Mouse (Mus musculus): ENCODE measurements at regions not wholly inside any gene's neighbourhood (a gene's known extent, or its start where the extent isn't known, plus 50 kb on each side); places are given as distances from the start of the nearest gene placed in this dataset.

DNA sequence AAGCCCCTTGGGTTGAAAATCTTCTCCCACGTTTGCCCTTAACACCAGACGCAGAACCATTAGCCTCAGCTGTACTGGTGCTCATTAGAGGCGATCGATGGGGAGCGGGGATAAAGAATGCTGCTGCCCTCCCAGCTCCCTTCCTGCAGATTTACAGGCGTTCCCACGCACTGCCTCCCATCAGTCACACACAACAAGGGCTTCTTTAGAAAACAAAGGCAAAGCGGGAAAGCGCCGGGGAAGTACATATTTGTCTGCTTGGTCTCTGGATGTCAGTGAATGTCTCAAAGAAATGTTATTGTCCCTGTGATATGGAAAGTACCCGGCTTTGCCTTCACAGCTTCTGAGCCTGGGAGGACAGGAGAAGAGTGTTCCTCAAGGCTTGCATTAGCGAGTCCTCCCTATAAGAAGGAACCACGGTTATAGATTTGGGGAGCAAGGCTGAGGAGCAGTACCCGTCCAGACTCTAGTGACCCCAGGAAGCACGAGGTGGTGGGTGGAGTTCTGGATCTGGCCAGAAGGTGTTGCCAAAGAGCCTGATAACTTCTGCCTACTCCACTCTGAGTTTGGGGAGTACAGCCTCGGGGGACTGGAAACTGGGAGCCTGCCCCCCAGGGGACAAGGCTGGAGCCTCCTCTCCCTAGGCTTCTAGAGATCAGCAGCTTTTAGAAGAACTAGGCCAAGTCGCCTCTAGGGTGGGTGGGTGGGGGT is 173.0 kb upstream of the Mki67 start:
- DNase-seq, result peak; percentile 52

DNA sequence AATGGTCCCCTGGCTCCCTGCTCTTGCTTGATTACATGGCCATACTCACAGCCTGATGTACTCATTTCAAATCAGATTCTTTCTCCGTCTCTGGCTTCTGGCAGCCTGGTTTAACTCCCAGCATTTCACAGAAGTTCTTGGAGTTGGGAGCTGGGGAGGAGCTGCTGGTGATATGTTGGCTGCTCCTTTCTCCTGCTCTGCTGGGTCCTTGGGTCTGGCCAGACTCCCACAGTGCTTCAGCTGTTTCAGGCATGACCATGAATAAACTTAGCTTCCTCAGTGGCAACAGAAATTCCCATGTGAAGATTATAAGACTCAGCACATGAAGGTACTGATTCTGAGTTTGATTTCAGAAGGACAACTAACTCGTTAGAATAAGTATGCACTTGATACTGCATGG is 182.7 kb upstream of the Mki67 start:
- DNase-seq, result peak; percentile 14

DNA sequence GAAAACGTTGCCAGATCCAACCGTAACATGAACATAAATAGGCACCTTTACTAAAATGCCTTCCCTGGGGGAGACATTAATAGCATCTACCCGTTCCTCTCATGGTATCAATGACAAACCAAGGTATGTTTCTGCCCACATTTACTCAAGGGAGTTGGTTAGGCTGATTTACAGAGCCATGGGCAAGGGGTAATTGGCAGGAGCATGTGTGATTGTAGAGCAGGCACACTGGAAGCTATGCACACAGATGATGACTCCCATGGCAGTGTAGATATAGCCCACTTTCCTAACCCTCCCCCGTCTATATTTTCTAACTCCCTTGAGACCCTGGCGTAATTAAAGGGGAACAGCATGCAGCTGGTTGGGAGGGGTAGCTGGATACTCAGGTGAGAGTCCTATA is 183.6 kb upstream of the Mki67 start:
- no peak for DNase-seq

DNA sequence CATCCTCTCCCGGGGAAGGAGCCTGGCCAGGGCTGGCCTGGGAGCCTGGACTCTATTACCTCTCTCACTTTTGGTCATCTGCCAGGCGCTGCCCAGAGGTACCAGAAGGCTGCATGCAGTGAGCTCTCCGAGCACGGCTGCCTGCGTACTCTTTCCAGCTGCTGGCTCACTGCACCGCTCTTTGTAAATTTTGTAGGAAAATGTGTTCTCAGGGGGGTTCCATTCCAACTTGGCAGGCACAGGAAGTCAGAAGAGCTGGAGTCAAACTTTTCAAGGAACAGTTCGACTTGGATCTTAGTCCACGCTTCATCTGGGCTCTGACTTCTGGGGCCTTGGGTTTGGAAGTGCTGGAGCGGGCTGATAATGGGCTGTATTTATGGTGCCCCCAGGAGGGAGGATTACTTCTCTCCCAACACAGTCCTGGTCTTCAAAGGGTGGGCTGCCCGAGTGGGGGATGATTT is 184.7 kb upstream of the Mki67 start:
- peak; percentile 9 for DNase-seq

DNA sequence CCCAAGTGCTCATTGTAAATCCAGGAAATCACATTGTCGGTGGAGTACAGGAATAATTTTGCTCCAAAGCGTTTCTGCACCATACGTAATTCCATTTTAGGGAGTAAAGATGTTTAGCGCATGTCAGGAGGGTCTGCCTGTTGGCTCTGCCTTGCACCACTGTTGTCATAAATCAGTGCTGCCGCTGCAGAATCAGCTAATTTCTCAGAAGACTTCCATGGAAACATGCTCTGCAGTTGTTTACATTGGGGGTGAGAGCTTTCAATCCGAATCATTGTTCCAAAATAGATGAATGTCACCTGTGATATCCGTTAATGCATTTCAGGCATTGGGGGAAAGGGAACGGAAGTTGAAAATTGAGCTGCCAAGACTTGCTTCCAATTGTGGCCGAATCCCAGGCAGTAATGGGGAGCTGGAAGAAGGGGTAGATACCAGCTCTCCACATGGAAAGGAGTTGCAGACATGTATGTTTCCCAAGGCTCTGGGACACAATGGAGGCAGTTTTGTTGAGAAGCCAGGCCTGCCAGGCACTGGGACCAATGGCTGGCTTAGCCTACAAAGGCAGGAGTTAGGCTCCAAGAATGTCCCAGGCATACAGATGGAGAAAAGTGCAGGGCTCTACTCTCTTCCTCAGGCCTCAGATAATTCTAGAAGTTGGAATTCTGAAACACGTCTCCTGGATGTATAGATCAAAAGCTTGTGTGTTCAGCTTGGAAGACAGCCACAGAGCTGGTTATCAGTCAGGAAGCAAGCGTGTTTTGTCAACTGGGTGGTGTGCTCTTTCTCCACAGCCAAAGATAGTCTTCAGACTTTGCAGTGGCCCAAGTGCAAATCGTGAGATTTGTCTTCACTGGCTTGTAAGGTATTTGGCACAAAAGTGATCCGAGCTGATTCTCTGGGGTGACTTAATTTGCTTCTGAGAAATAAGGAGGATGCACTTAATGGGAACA is 186.2 kb upstream of the Mki67 start:
- DNase-seq, result no peak

DNA sequence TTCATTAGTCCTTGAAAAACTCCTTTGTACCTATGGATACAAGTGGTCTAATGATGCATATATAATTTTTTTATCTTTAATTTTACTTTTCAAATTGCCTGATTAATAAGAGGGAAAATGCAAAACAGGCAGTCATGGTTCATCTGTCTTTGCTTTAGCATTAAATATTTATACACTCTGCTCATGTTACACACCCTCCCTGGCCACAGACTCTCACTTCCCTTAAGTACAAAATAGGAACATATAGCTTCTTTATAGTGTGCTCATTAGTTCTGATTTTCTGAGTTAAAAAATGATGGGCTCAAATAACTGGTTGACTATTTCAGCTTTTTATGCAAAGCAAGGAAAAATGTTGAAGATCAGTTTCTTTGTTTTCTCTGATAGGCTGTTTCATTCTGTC is 195.2 kb upstream of the Mki67 start:
- no peak for DNase-seq

DNA sequence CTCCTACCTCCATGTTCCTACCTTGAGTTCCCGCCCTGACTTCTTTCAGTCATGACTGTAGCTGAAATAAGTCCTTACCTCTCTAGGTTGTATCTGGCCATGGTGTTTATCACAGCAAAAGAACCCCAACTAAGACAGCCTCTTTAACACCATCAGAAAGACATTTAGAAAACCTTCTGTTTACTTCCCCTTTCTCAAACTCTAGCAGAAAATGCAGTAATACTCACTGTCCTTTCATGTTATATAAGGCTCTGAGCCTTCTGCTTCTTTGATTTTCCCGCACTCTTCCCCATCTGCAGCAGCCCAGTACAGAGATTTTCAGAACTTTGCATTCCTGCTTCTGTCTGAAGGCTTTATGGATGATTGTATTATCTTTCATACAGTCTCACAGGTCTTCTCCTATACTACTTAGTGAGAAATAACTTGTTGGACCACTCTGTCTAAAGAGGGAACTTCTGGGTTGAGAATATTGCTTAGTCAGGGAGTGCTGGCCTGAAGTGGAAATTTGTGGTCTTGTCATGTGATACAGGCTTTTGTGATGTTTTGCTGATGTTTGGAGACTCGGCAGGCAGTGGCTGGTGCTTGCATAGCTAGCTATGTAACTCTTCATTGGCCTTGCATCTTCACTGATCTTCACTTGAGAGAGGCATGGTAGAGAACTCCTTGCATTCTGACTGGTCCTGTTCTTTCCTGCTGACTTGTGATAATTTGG is 197.9 kb upstream of the Mki67 start:
- DNase-seq, result no peak

DNA sequence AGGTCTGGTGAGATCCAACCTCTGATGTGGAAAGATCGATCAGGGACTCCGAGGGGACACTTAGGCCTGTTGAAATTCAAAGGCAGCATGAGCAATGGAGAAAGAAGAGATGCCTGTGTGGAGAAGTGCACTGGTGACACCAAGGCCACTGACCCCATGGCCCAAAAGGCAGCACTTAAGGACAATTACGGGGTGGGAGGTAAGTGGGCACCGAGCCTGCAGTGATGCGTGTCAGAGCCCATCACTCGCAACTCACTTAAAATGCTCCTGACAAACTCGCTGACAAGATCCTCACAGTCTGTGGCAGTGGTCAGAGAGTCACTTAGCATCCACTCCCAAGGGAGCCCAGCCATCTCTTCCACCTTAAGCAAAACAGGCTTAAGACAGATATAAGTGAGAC is 207.7 kb upstream of the Mki67 start:
- no peak for DNase-seq

DNA sequence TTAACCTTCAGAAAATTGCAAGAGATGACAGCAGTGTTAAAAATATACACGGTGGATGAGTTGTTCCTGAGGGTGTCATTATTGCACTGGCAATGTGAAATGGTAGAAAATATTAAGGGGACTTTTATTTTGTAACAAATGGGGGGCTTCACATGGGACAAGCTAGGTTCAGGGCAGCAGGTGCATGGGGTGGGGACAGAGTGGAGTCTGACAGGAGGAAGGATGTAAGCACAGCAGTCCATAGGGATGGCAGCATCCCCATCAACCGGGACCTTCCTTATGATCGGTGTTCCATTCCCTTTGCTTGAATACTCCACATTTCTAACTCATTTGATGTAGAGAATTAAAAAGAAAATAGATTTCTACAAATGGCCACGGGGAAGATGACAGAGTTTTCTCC is 208.5 kb upstream of the Mki67 start:
- DNase-seq, result no peak

DNA sequence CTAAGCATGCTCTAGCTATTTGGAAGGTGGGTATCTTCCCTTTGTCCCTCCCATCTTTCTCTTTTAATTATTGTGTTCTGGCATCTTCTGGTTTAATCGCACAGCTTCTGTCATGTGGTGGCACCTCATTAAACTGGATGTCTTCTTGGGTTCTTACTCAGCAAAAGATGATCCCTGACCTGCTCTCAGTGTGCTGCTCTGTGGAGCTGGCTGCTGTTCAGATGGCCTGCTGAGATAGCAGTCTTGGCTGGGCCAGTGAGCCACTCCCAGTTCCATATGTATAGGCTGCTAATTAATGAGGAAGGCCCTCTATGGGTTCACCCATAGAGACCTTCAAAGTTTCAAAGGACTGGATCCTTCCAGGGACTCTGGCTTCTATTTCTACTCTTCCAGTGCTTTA is 213.9 kb upstream of the Mki67 start:
- no peak for DNase-seq

DNA sequence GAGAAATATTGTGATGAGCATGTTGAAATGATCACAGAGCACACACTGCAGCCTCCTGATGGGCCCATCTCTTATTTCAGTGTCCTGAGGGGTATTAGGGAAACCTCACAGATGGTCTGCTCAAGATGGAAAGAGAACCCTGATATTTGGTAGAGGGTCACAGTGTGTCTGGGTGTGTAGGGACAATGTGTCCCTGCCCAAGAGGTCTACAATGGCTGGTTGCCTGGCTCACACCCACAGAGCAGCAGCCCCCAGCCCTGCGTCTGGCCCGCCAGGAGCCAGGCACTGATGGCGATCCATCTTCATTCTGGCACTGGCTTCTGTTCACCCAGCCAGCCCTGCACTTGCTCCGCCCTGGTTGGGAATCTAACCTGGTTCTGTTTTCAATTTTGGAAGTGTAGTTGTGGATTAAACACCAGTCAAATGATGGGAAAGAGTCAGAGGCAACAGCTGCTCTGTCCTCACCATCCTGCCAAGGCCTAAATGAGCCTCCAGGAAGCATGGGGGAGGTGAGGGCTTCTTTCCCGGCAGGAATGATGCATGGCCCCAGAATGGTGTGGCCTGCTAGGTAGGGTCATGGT is 216.5 kb upstream of the Mki67 start:
- DNase-seq, result no peak

DNA sequence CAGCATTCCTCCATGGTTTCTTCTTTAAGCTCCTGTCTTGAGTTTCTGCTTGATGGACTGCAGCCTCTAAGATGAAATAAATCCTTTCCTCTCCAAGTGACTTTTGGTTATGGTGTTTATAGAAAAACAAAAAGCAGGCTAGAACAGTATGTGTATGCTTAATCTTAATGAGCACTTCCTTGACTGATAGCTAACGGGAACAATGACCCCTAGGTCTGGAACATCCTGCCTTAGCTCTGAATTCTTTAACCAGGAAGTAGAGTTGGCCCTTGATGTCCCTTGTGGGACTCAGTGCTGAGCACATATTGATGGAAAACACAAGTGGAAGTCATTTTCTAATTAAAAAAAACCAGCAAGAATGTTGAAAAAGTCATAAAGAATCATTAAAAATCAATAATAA is 219.0 kb upstream of the Mki67 start:
- DNase-seq, result no peak

DNA sequence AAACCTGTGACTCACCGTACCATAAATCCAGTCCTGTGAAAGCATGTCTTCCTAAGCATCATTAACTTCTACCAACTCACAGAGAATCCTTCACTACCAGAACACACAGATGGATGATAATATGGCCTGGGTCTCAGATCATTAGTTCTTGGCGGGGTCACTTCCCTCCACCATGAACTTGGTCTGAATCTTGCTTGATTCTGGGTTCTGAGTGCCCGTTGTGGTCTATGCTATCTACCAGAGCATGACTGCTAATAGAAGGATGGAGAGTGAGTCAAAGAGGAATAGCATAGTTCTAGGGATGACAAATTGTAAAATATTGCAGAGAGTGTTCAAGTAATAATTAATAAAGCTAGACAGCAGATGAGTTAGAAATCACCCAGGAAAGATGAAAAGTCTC is 221.3 kb upstream of the Mki67 start:
- no peak for DNase-seq

DNA sequence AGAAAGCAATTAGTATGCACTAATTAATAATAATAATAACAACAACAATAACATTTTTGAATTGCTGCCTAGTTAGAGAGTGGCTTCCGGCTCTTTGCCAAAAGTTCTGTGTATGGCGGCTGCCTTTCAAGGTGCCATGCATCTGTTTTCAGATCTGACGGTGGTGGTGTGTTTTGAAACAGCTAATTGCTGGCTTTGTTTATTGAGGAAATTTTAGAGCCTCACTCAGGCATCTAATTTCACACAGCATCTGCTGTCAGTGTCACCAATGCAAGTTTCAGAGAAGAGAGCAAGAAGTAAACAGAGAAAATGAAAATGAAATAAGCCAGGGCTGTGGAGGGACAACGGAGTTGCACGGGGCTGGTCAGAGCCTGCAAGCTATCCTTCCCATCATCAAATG is 223.2 kb upstream of the Mki67 start:
- DNase-seq, result no peak

DNA sequence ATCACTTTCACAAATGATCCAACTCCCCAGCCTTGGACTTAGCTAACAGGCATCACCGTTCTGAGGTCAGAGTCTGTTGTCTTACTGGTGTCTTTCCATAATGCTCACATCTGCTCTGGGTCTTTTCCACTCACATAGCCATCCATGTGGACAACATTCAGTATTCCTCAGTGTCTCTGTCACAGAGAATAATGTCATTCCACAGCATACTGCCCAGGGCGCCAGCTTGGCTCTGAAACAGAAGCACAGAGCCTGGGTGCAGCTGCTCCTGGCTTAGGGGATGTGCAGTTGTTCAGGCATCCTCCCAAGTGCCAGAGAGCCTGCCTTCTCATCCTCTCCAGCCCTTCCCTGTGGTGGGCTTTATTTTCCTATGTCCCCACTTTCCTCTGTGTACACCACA is 226.7 kb upstream of the Mki67 start:
- no peak for DNase-seq

DNA sequence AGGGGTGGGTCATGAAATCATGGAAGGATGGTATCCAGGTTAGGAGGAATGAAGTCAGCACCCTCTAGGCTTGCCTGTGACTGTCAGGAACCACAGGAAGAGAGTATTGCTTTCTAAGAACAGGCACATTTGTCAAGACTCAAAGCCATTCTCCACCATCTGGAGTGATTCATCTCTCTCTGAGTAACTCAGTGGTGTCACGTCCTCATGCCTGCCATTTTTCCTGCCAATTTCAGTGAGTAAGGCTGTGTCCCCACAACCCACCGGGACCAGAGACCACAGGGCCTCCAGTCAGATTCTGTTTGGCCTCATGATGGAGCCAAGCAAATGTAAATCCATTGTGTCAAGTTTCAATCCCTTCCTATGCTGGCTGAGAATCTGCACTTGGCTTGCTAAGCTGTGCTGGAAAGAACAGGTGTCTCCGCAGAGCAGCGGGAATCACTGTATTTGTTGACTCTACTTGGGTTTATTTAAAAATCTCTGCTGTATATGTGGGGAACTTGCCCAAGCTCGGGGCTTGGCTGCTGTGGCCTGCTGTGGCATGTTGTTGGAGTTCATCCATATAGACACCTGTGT is 230.0 kb upstream of the Mki67 start:
- no peak for DNase-seq

DNA sequence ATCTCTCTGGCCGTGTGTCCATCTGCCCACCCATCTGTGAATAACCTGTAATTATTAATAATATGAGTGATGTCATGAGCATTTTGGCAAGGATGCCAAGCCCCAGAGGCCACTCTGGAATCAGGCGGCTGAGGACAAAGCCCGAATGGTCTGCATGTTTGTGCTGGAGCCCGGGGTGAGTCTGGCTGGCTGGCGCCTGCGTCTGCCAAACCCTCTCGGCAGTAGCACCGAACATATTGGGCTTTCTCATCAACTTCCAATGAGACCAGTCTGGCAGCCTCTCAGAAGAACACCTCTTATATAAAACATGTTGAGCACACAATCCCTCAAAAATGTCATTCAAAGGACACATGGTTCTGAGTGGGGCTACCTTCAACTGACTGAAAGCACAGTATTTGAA is 244.9 kb upstream of the Mki67 start:
- no peak for DNase-seq

DNA sequence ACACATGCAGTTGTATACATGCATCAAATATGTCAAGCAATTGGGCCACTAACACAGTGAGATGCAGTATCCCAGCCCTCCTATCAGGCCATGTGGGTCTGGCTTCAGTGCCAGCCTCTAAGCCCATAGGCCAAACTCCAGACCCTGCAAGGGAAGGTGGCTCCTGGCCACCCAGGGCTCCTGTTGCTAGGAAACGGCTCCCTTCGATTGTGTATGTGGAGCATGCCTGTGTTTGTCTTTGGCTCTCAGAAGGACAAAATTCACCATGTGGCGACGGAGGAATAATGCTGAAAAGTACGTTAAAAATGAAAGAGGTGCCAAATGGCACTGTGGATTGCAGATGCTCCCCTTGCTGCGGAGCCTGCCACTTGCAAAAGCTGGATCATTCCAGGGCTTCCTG is 249.4 kb upstream of the Mki67 start:
- DNase-seq, result no peak

DNA sequence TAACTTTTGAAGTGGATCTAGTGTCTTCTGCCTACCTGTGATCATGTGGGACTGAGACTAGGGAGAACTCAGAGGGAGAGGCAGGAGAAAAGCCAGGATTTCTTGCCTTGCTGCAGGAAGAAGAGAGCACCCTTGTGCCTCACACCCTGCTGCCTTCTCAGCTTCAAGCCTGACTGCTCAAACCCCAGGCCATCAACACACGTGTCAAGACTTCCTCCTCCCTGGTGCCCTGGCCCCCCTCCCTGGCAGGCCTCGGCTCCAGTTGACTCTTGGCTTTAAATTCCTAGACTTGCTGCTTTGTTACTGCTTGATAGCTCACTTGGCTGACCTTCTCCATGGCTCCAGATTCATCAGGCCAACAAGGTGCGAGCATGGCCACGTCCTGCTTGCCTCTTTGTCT is 250.1 kb upstream of the Mki67 start:
- no peak for DNase-seq

DNA sequence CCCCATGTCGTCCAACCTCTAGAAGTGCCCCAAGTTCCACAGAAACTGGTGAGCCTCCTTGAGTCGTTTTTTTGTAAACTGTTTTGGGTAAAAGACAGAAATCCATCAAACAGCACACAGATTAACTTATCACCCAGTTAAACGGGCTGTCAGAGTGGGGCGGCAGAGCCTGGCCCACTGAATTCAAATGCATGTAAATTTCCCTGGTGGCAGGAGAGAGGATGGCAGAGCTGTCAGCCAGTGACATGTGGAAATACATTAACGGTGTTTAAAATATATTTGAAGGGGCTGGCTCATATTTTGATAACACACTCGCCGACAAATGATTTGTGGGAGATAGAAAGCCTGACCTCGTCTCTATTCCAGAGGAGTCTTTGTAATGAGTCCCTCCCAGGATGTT is 252.5 kb upstream of the Mki67 start:
- no peak for DNase-seq

DNA sequence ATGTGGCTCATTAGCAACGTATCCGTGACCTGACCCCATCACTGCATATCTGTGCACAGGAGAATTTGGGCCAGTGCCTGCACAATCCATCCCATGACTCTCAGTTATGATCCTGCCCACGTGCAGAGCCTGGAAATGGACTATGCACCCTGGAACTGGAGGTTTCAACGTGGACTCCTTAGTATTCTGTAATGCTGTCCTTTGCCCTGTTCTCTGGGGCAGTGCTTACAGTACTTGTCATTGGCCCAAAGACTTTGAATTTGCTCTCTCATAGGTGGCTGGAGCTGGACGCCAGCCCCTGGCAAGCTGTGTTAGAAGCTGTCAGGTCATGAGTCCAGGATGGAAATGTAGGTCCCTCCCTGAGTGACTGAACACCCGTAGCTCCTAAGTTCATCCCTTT is 269.9 kb upstream of the Mki67 start:
- DNase-seq, result no peak

DNA sequence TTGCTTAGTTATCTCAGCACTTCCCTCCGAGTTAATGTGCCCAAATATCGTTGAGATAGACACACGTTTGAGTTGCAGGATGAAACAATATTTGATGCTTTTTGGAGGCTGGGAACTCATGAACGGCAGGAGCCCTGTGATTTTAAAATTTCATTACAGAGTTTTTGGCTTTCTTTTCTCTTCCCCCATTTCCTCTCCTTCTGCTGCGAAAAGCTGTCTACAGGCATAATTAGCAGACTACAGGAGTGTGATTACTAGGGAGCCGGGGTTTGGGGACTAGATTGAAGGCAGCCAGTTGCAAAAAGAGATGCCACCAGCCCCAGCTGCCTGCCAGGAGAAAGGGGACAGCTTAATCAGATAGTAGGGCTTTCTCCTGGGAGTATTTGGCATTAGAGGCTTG is 274.2 kb upstream of the Mki67 start:
- DNase-seq, result no peak

DNA sequence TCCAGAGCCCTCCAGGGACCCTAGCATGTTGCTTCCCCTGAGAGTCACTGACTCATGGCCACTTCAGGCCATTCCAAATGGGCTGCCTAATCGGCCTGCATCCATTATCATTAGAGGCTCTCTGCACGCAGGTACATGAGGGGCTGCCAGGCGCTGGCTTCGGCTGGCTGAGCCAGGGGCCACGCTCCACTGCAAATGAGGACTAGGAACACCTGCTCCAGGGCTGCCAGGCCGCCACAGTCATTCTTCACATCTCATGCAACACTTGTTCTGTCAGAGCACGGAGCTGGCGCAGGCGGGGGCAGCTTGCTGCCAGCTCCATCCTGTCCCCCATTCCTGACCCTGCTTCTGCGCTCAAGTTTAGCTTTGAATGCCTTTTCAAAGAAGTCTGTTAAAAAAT is 280.7 kb upstream of the Mki67 start:
- DNase-seq, result no peak

Data from lung, postnatal 10 days (tissue).